Mouse (Mus musculus) embryonic facial prominence, embryonic 10.5 days (tissue): ENCODE measurements around the gene Defb48. TPM values are rescaled to one million over a fixed set of nuclear protein-coding genes. Genes with fewer than 3 reads are reported as not detected.

ENCODE experiments used
- DNase-seq: peaks from one replicate; pipeline ENCODE4 v3.0.0-alpha.2; 2017; ENCODE audit warnings: low spot score
- H3K27ac ChIP-seq: fragments of 300-500 bp; sonication (generic); replicated peaks from 2 replicates; pipeline ENCODE4 v1.5.1; 2016; ENCODE audit warnings: mild to moderate bottlenecking
- H3K27me3 ChIP-seq: fragments of 300-500 bp; sonication (generic); replicated peaks from 2 replicates; pipeline ENCODE4 v1.6.1; 2016; ENCODE audit warnings: low read depth, mild to moderate bottlenecking; ENCODE audit not compliant: poor library complexity, severe bottlenecking
- H3K36me3 ChIP-seq: fragments of 300-500 bp; sonication (generic); replicated peaks from 2 replicates; pipeline ENCODE4 v1.6.1; 2016; ENCODE audit warnings: mild to moderate bottlenecking, moderate library complexity
- H3K4me1 ChIP-seq: fragments of 300-500 bp; sonication (generic); 2 replicates; pipeline ENCODE4 v1.6.1; 2016
- H3K4me3 ChIP-seq: fragments of 300-500 bp; sonication (generic); 2 replicates; pipeline ENCODE4 v1.5.1; 2016; ENCODE audit warnings: mild to moderate bottlenecking, moderate library complexity
- H3K9me3 ChIP-seq: fragments of 300-500 bp; sonication (generic); 2 replicates; pipeline ENCODE4 v1.6.1; 2016; ENCODE audit warnings: mild to moderate bottlenecking
- WGBS: fragments of 180-500 bp; shearing (Covaris S2); methylation state at CpG from one replicate; pipeline ENCODE4 v1.1.7; 2016; 5-methylcytosine and 5-hydroxymethylcytosine counted together
- polyA plus RNA-seq: library from polyadenylated mRNA; unstranded; fragments of >200 nt; fragmentation: Nextera tagmentation; extraction: Ambion mirVana; gene quantifications from 2 replicates; pipeline ENCODE4 v1.2.1, GENCODE M21; 2016

Defb48 gene
- polyA plus RNA-seq, 1 experiment from 2014 or later, result not detected

GRCm38 (mm10) chr14:62965811-62966520, 18.3 kb downstream of the Defb48 start:
- H3K4me1 ChIP-seq, result peaks cover 20% of the 10 kb centered on the region
- H3K4me3 ChIP-seq, result peak overlapping the region; percentile 51
- peak overlapping the region; percentile 40 for H3K27ac ChIP-seq
- no peaks in the 10 kb centered on the region for H3K27me3 ChIP-seq
- H3K9me3 ChIP-seq, result no peaks in the 10 kb centered on the region
- 27% methylated on average over 15 of the region's 15 CpGs for WGBS
- H3K36me3 ChIP-seq, result 0 out of 2 replicates have a peak, but pooled peaks cover 3% of the 10 kb centered on the region
- no peak for DNase-seq

- Histone ChIP-seq H3K36me3 (0 out of 2 replicates have a peak, but pooled peaks cover 3% of the 10 kb centered on the region), H3K9me3 (no peaks in the 10 kb centered on the region), H3K27me3 (no peaks in the 10 kb centered on the region), H3K4me1 (peaks cover 15% of the 10 kb centered on the region), H3K27ac (0 out of 2 replicates have a peak overlapping the region, but pooled peaks have one; percentile 40), H3K4me3 (peak overlapping the region; percentile 51)
- DNase-seq, result no peak
- WGBS, result 85% methylated on average over 5 of the region's 5 CpGs
Measured at GRCm38 (mm10) chr14:62965342-62965741, 19.0 kb downstream of the Defb48 start.

- H3K4me1 ChIP-seq, result peaks cover 15% of the 10 kb centered on the region
- WGBS, result 85% methylated on average over 4 of the region's 4 CpGs
- no peak overlapping the region for H3K27ac ChIP-seq
- no peaks in the 10 kb centered on the region for H3K27me3 ChIP-seq
- H3K9me3 ChIP-seq, result no peaks in the 10 kb centered on the region
- peaks cover 17% of the 10 kb centered on the region for H3K36me3 ChIP-seq
- no peak overlapping the region for H3K4me3 ChIP-seq
- no peak for DNase-seq
Measured at GRCm38 (mm10) chr14:62963632-62964031, 20.7 kb downstream of the Defb48 start.

GRCm38 (mm10) chr14:62956091-62956490, 28.2 kb downstream of the Defb48 start:
- Histone ChIP-seq H3K4me1 (no peaks in the 10 kb centered on the region), H3K9me3 (no peaks in the 10 kb centered on the region), H3K27ac (no peak overlapping the region), H3K4me3 (no peak overlapping the region), H3K36me3 (peaks cover 83% of the 10 kb centered on the region), H3K27me3 (no peaks in the 10 kb centered on the region)
- WGBS, result 92% methylated on average over 9 of the region's 9 CpGs
- no peak for DNase-seq

GRCm38 (mm10) chr14:62946794-62947193, 37.5 kb downstream of the Defb48 start:
- Histone ChIP-seq H3K27me3 (no peaks in the 10 kb centered on the region), H3K27ac (no peak overlapping the region), H3K4me3 (no peak overlapping the region), H3K9me3 (no peaks in the 10 kb centered on the region), H3K36me3 (peaks cover 44% of the 10 kb centered on the region), H3K4me1 (no peaks in the 10 kb centered on the region)
- DNase-seq, result no peak
- 91% methylated on average over 3 of the region's 3 CpGs for whole genome bisulfite sequencing

GRCm38 (mm10) chr14:62940383-62941074, 43.8 kb downstream of the Defb48 start:
- Histone ChIP-seq H3K27ac (no peak overlapping the region), H3K4me3 (no peak overlapping the region), H3K36me3 (peaks cover 69% of the 10 kb centered on the region), H3K9me3 (peaks cover 5% of the 10 kb centered on the region; the same call in 1 of the 2 replicates), H3K27me3 (no peaks in the 10 kb centered on the region), H3K4me1 (no peaks in the 10 kb centered on the region; the same call in 1 of the 2 replicates)
- WGBS, result 93% methylated on average over 14 of the region's 14 CpGs
- DNase-seq, result no peak

- 97% methylated on average over 3 of the region's 3 CpGs for WGBS
- Histone ChIP-seq H3K4me3 (no peak overlapping the region), H3K36me3 (peaks cover 67% of the 10 kb centered on the region), H3K9me3 (peaks cover 5% of the 10 kb centered on the region; the same call in 1 of the 2 replicates), H3K27me3 (no peaks in the 10 kb centered on the region), H3K4me1 (no peaks in the 10 kb centered on the region; the same call in 1 of the 2 replicates), H3K27ac (no peak overlapping the region)
- DNase-seq, result no peak
Measured at GRCm38 (mm10) chr14:62939435-62939834, 44.9 kb downstream of the Defb48 start.

- 77% methylated on average over 5 of the region's 5 CpGs for whole genome bisulfite sequencing
- H3K27me3 ChIP-seq, result no peaks in the 10 kb centered on the region
- H3K9me3 ChIP-seq, result peaks cover 5% of the 10 kb centered on the region; the same call in 1 of the 2 replicates
- no peak overlapping the region for H3K27ac ChIP-seq
- no peaks in the 10 kb centered on the region; the same call in 1 of the 2 replicates for H3K4me1 ChIP-seq
- no peak overlapping the region for H3K4me3 ChIP-seq
- DNase-seq, result no peak
- H3K36me3 ChIP-seq, result peaks cover 59% of the 10 kb centered on the region
Measured at GRCm38 (mm10) chr14:62937675-62938074, 46.6 kb downstream of the Defb48 start.

GRCm38 (mm10) chr14:62936631-62937380, 47.5 kb downstream of the Defb48 start:
- WGBS, result 91% methylated on average over 6 of the region's 6 CpGs

GRCm38 (mm10) chr14:62935361-62935760, 48.9 kb downstream of the Defb48 start:
- Histone ChIP-seq H3K9me3 (peaks cover 5% of the 10 kb centered on the region; the same call in 1 of the 2 replicates), H3K4me1 (no peaks in the 10 kb centered on the region; the same call in 1 of the 2 replicates), H3K27ac (no peak overlapping the region), H3K4me3 (no peak overlapping the region), H3K36me3 (peaks cover 63% of the 10 kb centered on the region), H3K27me3 (no peaks in the 10 kb centered on the region)
- 88% methylated on average over 9 of the region's 9 CpGs for WGBS
- DNase-seq, result no peak

More at GRCm38 (mm10) chr14:62936631-62937380, 47.5 kb downstream of the Defb48 start:
- H3K4me1 ChIP-seq, result no peaks in the 10 kb centered on the region; the same call in 1 of the 2 replicates
- peaks cover 5% of the 10 kb centered on the region; the same call in 1 of the 2 replicates for H3K9me3 ChIP-seq
- H3K36me3 ChIP-seq, result peaks cover 52% of the 10 kb centered on the region
- no peak for DNase-seq
- H3K27me3 ChIP-seq, result no peaks in the 10 kb centered on the region
- H3K27ac ChIP-seq, result no peak overlapping the region
- no peak overlapping the region for H3K4me3 ChIP-seq

GRCm38 (mm10) chr14:62928101-62928541, 56.2 kb downstream of the Defb48 start:
- no peaks in the 10 kb centered on the region for H3K27me3 ChIP-seq
- no peak for DNase-seq
- H3K36me3 ChIP-seq, result peaks cover 63% of the 10 kb centered on the region
- H3K4me1 ChIP-seq, result no peaks in the 10 kb centered on the region
- no peak overlapping the region for H3K27ac ChIP-seq
- no peak overlapping the region for H3K4me3 ChIP-seq
- 0 out of 2 replicates have a peak, but pooled peaks cover 2% of the 10 kb centered on the region for H3K9me3 ChIP-seq
- 80% methylated on average over 5 of the region's 5 CpGs for WGBS
